Mouse (Mus musculus): ENCODE data around the gene Thbs3.

Gene Thbs3

DNA sequence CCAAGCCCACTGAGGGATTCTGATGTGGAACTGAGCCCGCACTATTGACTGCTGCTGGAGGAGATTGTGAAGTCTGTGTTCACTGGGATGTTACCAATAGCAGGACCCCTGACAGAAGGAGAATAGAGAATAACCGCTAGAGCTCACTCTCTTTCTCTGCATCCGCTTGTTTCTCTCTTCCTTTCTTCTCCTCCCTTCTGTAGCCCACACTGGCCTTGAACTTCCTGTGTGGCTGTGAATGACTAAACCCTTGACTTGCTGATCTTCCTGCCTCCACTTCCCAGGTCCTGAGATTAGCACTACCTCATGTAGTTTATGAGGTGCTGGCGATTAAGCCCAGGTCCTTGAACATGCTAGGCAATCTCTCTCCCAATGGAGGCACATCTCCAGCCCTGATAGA lies 32.5 kb downstream of the Thbs3 start:
- in situ Hi-C loops (cut with MboI, MseI): loop anchor here (5.0 to 10.0 kb wide), 4 partner anchors 35 to 1357 kb away; partner anchors contain the start of genes Efna1 (in 2 of the 2), Gm42674 (in 1 of the 2), S100a4 (in 1 of the 2) and S100a5 (in 1 of the 2)

GRCm38 (mm10) chr3:89250435-89251040 lies 35.6 kb downstream of the Thbs3 start:
- in situ Hi-C loops (cut with MboI, MseI): no loop called here

DNA sequence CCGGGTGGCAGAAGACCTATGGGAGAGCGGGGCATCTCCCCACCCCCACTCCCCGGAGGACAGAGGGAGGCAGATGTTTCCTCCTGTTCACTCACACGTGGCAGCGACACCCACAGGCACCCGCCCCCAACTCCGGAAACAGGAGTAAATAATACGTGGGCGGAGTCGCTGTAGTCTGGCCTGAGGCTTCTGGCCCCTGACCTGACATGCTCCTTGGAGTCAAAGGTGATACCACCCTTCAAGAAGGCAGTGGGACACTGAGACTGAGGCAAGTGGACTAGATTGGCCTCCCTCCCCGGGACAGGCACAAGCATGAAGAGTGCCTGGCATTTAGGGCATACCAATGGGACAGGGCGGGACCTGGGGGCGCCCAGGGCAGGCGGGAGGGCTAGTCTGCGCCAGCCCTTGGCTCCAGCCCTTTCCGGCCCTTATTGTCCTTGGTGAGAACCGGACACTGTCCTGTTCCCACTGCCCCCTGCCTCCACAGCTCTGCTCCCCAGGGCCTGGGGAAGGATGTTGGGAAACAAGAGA lies 36.5 kb downstream of the Thbs3 start:
- in situ Hi-C loops (cut with MboI, MseI): no loop called here

- in situ Hi-C loops (cut with MboI, MseI): no loop called here
Measured at GRCm38 (mm10) chr3:89254994-89255393, 40.0 kb downstream of the Thbs3 start.

- in situ Hi-C loops (cut with MboI, MseI): no loop called here
Measured at GRCm38 (mm10) chr3:89256177-89256576, 41.2 kb downstream of the Thbs3 start.

DNA sequence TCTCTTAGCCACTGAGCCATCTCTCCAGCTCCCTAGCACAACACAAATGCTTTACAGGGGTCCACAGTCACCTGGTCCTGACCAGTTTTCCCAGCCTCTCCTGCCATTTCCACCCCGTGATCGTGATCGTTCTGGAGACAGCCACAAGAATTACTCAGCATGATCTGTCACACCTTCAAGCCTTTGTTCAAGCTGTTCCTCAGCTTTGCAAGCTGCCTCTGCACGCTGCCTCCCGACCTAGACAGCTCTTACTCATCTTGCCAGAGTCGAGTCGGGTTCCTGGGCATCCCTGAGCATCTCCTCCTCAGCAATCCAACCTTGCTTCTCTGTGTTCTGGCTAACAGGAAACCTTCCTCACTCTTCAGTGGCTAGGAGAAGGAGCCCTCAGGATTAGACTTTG lies 44.1 kb downstream of the Thbs3 start, which contains the start of gene Dpm3:
TSS of gene Dpm3 (plus strand) at position 283 of the 400 bp plus-strand sequence.
- in situ Hi-C loops (cut with MboI, MseI): no loop called here

DNA sequence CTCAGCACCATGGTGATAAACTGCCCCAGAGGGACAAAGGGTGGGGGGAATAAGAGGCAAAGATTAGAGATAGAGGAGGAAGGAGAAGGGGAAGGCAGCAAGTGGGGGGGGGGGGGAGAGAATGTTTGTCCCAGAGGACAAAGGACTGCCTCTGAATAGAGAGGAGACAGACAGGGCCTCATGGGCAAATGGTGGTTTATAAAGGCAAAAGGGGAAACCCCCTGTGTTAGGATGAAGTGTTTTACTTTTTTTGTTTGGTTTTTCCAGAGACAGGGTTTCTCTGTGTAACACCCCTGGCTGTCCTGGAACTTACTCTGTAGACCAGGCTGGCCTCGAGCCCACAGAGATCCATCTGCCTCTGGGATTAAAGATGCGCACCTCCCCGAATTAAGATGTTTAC lies 45.2 kb downstream of the Thbs3 start:
- in situ Hi-C loops (cut with MboI, MseI): no loop called here

- in situ Hi-C loops (cut with MboI, MseI): no loop called here
Measured at GRCm38 (mm10) chr3:89262417-89262816, 47.4 kb downstream of the Thbs3 start.

DNA sequence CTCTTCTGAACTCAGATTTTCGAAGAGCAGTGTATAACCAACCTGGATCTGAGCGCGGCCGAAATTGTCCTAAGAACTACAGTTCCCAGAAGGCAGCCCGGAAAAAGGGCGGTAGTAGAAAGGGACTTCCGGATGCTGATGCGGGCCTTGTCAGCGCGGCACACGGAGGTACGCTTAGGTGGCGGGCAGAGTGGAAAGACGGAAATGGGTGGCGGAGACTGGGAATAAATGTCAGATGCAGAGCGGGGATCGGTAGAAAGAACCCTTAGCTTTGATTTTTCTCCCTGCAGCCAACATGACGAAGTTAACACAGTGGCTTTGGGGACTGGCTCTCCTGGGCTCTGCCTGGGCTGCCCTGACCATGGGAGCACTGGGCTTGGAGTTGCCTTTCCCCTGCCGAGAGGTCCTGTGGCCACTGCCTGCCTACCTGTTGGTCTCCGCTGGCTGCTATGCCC lies 51.5 kb downstream of the Thbs3 start:
- in situ Hi-C loops (cut with MboI, MseI): no loop called here

GRCm38 (mm10) chr3:89268916-89269315 lies 53.9 kb downstream of the Thbs3 start:
- in situ Hi-C loops (cut with MboI, MseI): no loop called here

DNA sequence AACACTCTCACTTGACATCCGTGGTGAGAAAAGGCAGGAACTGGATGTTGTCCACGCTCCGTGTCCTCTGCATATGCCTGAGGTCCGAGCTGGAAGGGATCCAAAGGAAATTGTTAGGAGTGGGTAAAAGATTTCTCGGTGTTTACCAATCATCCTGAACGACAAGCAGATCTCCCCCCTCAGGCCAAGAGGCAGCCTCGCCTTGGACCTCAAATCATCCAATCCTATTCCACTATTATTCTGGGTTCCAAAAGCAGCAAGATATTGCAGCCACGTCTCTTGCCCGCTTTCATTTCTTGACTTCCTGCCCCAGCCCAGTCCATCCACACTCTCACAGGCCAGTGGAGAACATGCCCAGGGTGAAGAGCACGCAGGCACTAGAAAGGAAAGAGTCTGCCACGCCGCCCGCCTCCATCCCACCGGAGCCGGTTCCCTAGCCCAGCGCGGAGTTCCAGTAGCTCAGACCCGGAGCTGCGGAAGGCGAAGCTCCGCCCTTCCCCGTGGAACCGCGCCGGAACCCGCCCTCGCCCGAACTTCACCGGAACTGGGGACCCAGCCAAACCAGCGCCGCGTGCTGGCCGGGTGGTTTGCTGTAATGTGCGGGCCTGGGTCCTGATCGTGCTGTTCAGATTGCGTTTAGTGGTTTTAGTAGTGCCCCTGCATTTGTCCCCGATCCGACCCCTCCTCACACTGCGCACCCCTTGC lies 55.2 kb downstream of the Thbs3 start, which contains the start of gene Slc50a1:
TSS of gene Slc50a1 (minus strand) at position 520 of the 705 bp plus-strand sequence.
- in situ Hi-C loops (cut with MboI, MseI): no loop called here

DNA sequence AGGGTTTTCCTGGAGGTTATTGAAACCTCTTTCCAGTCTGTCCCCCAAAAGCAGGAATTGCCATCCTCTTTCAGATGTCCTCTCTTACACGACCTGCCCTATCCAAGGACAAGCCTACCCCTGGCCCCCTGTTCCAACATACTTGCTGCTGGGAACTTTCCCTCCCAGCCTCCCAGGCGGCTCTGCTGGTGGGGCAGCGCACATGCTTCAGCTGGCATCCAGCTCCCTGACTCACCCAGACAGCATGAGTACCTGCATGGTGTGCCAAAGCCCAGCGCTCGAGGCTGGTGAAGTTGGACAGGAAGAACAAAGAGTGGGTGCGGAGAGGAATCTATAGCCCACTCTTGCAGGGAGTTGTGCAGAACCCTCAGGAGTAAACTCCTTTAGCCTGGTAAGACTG lies 55.9 kb downstream of the Thbs3 start:
- in situ Hi-C loops (cut with MboI, MseI): no loop called here

- in situ Hi-C loops (cut with MboI, MseI): no loop called here
Measured at GRCm38 (mm10) chr3:89271760-89272159, 56.8 kb downstream of the Thbs3 start.

- in situ Hi-C loops (cut with MboI, MseI): no loop called here
Measured at GRCm38 (mm10) chr3:89276061-89276460, 61.1 kb downstream of the Thbs3 start.

Measured in T-helper 17 cell (primary cell).